Mouse (Mus musculus) ES-Bruce4 (cell line): ENCODE data around the gene Prkn. TPM values are rescaled to one million over a fixed set of nuclear protein-coding genes. Genes with fewer than 3 reads are reported as not detected.

Experiments used
- H3K27ac ChIP-seq: 2 replicates; pipeline ENCODE4 v1.5.1; 2012; ENCODE audit warnings: low read length, inconsistent platforms; ENCODE audit not compliant: insufficient read depth
- H3K27me3 ChIP-seq: 2 replicates; pipeline ENCODE4 v1.6.1; 2012; ENCODE audit warnings: mild to moderate bottlenecking, low read length, inconsistent platforms; ENCODE audit not compliant: control insufficient read depth, poor library complexity, insufficient read depth, severe bottlenecking
- H3K36me3 ChIP-seq: 2 replicates; pipeline ENCODE4 v1.6.1; 2012; ENCODE audit warnings: inconsistent platforms, mild to moderate bottlenecking, low read length, moderate library complexity; ENCODE audit not compliant: control insufficient read depth, poor library complexity, insufficient read depth, severe bottlenecking
- H3K4me1 ChIP-seq: one replicate; pipeline ENCODE4 v1.8.1; 2011; ENCODE audit warnings: low read length; ENCODE audit not compliant: control insufficient read depth, insufficient read depth
- H3K4me3 ChIP-seq: 2 replicates; pipeline ENCODE4 v1.5.1; 2011; ENCODE audit warnings: low read depth, mild to moderate bottlenecking, low read length
- H3K9ac ChIP-seq: 2 replicates; pipeline ENCODE4 v1.6.1; 2012; ENCODE audit warnings: low read depth, mild to moderate bottlenecking, inconsistent platforms; ENCODE audit not compliant: poor library complexity, severe bottlenecking
- H3K9me3 ChIP-seq: replicated peaks from 2 replicates; pipeline ENCODE4 v1.6.1; 2012; ENCODE audit warnings: mild to moderate bottlenecking, low read length, inconsistent platforms; ENCODE audit not compliant: control insufficient read depth, poor library complexity, insufficient read depth, severe bottlenecking
- CTCF ChIP-seq: IDR thresholded peaks from one replicate; pipeline ENCODE4 v1.8.1; 2011; ENCODE audit warnings: low read depth, low read length
- EP300 ChIP-seq: IDR thresholded peaks from 2 replicates; pipeline ENCODE4 v1.6.1; 2011; ENCODE audit warnings: low read depth, low read length; ENCODE audit not compliant: insufficient read depth
- POLR2A ChIP-seq: IDR thresholded peaks from one replicate; pipeline ENCODE4 v1.8.1; 2011; ENCODE audit warnings: low read length; ENCODE audit not compliant: insufficient read depth
- polyA plus RNA-seq: library from polyadenylated mRNA; stranded (reverse); fragments of >200 nt; gene quantifications from 2 replicates; pipeline ENCODE4 v1.2.4, GENCODE M21; 2011; ENCODE audit warnings: low read depth; ENCODE audit not compliant: missing spikeins, insufficient read depth, insufficient read length

Gene Prkn
- polyA plus RNA-seq, 1 experiment: 1.5 TPM

DNA sequence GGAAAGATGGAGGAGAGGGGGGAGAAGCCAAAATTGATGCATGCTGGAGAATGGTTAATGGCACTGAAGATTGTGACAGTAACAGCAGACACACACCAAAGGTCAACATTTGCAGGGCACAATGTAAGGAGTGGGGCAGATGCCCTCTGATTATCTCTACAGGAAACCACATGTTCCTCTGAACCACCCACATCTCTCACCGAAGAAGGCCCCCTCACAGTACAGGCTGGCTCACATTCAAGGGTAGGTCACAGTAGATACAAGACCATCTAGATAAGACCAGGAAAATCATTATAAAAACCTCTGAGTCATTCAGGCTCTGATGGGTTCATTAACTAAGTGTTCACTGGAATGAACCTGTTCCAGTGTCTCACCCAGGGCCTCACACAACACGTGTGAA lies 1005.3 kb downstream of the Prkn start:
- no peaks in the 10 kb centered on the region for H3K36me3 ChIP-seq
- no peaks in the 10 kb centered on the region for H3K4me1 ChIP-seq
- no peak overlapping the region for H3K4me3 ChIP-seq
- H3K9me3 ChIP-seq: no peaks in the 10 kb centered on the region
- TF ChIP-seq CTCF (no peak), POLR2A (no peak), EP300 (no peak)
- no peak overlapping the region for H3K27ac ChIP-seq
- no peaks in the 10 kb centered on the region for H3K27me3 ChIP-seq
- no peak overlapping the region for H3K9ac ChIP-seq

DNA sequence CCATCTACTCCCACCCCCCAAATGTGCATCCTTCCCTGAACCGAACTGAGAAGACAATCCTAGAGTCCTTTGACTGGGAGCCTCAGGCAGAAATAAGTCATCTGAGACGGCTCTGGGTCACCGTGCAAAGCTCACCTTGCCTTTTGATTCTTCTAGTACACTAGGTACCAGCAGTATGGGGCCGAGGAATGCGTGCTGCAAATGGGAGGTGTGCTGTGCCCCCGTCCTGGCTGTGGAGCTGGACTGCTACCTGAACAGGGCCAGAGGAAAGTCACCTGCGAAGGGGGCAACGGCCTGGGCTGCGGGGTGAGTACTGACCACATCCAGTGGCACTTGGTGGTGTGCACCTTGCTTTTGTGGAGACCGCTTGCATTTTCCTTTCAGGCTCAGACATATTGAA lies 1014.4 kb downstream of the Prkn start:
- H3K4me3 ChIP-seq: no peak overlapping the region
- H3K27me3 ChIP-seq: no peaks in the 10 kb centered on the region
- TF ChIP-seq EP300: no peak
- no peak for TF ChIP-seq CTCF
- no peak for TF ChIP-seq POLR2A

DNA sequence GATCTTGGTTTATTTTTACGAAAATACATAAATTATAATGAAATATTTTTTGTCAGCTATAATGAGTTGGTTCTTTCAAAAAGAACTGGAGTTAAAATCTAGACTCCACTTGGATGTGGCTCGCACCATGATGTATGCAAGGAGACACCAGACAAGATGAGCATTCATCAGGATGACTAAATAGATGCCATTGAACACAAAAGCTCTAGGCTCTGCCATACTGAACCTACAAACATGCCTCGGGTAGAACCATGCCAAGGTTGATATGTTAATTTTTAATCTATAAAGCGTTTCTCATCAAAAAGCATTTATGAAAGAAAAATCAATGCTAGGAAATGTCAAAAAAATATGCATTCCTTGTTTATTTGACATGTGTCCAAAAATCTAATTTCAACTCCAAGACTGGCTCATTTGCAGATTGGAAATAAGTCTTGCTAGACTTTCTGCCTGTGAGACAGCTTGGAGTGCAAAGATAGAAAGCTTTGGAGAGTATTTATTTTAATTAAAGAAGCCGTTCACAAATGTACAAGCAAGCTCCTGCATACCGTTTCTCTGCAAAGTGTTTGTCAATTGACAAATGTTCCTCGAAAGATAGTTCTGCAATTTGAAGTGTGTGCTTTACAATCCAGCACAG lies 1018.7 kb downstream of the Prkn start:
- TF ChIP-seq EP300: no peak
- H3K27me3 ChIP-seq: no peaks in the 10 kb centered on the region
- no peaks in the 10 kb centered on the region for H3K9me3 ChIP-seq
- no peak overlapping the region for H3K4me3 ChIP-seq
- H3K9ac ChIP-seq: no peak overlapping the region
- H3K4me1 ChIP-seq: no peaks in the 10 kb centered on the region
- no peaks in the 10 kb centered on the region for H3K36me3 ChIP-seq
- H3K27ac ChIP-seq: no peak overlapping the region

More for the DNA sequence above, 1014.4 kb downstream of the Prkn start:
- no peaks in the 10 kb centered on the region for H3K36me3 ChIP-seq
- H3K9me3 ChIP-seq: no peaks in the 10 kb centered on the region
- H3K4me1 ChIP-seq: no peaks in the 10 kb centered on the region
- H3K9ac ChIP-seq: no peak overlapping the region
- H3K27ac ChIP-seq: no peak overlapping the region

DNA sequence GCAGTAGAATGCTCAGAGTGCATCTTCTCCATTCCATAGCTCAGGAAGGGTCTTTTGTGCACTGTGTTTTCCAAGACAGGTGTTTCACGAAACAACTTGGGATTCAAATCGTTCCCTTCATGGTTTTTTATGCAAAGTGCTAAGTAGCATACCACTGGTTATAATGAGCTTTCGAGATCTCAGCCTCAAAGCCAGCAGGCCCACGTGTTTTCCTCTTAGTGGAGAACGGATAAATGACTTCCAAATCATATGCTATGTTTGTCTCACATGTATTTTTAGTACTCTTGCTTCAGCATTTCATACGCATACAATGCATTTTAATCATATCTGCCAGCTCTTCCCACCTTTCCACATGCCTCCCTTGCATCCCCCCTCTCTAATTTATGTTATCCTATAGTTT lies 1021.0 kb downstream of the Prkn start:
- Histone ChIP-seq H3K4me3 (no peak overlapping the region), H3K27me3 (no peaks in the 10 kb centered on the region), H3K4me1 (no peaks in the 10 kb centered on the region), H3K27ac (no peak overlapping the region), H3K9ac (no peak overlapping the region), H3K9me3 (no peaks in the 10 kb centered on the region), H3K36me3 (no peaks in the 10 kb centered on the region)
- TF ChIP-seq POLR2A: no peak

DNA sequence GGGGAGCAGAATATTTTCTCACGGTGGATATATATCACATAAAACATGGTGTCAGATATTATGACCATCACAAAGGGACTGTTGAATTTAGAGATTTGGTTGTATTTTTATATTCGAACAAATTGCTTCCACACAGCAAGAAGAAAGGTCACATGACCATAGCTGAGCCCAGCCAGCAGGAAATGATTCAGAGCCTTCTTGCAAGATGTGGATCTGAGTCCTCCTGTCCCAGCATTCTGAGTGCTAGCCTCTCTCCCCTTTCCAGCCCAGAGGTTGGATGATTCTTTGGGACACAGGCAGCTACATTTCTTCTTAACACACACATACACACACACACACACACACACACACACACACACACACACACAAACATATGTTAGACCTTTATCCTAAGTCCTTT lies 1022.2 kb downstream of the Prkn start:
- Histone ChIP-seq H3K9me3 (no peaks in the 10 kb centered on the region), H3K4me1 (no peaks in the 10 kb centered on the region), H3K9ac (no peak overlapping the region), H3K27me3 (no peaks in the 10 kb centered on the region), H3K4me3 (no peak overlapping the region), H3K27ac (no peak overlapping the region), H3K36me3 (no peaks in the 10 kb centered on the region)
- TF ChIP-seq EP300 (no peak), CTCF (no peak), POLR2A (no peak)

DNA sequence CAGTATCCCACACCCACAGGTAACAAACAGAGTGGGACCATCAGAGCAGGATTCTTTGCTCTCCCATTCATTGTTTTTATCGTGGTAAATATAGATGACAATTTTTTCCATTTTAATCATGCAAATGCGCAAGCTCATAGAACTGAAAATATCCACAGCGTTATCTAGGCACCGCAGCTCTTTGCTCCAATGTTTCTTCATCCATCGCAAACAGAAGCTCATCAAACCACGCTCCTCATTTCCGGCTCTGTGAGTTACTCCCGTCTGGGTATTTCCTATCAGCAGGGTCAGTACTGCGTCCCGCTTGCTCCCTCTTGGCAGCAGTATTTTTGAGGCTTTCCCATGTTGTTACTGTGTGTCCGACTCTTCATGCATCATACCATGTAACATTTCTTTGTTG lies 1022.8 kb downstream of the Prkn start:
- Histone ChIP-seq H3K9ac (no peak overlapping the region), H3K36me3 (no peaks in the 10 kb centered on the region), H3K27ac (no peak overlapping the region), H3K27me3 (no peaks in the 10 kb centered on the region), H3K9me3 (no peaks in the 10 kb centered on the region), H3K4me1 (no peaks in the 10 kb centered on the region), H3K4me3 (no peak overlapping the region)
- TF ChIP-seq CTCF: no peak
- no peak for TF ChIP-seq EP300
- no peak for TF ChIP-seq POLR2A
